Mouse (Mus musculus) brain, embryonic 14.5 days (tissue): Measurements from ENCODE around the gene Naa20.
"Not testable (repeated sequence)": the region's sequence is repeated elsewhere in the genome, so short reads cannot be mapped to it uniquely, and the experiment has no call there.

Source experiments
- CTCF ChIP-seq: fragments of 200-500 bp; IDR thresholded peaks from 2 replicates; pipeline ENCODE4 v1.5.1; 2012; ENCODE audit warnings: inconsistent platforms, mild to moderate bottlenecking, moderate library complexity, borderline replicate concordance; ENCODE audit not compliant: insufficient read depth, insufficient read length; ENCODE audit errors: extremely low read depth
- POLR2A ChIP-seq: fragments of 200-500 bp; IDR thresholded peaks from 2 replicates; pipeline ENCODE4 v1.6.1; 2012; ENCODE audit warnings: mild to moderate bottlenecking, inconsistent platforms, borderline replicate concordance; ENCODE audit not compliant: poor library complexity, insufficient read depth, insufficient read length, severe bottlenecking; ENCODE audit errors: extremely low read depth

GRCm38 (mm10) chr2:145900318-145900717 is 1.6 kb upstream of the Naa20 start:
- TF ChIP-seq CTCF, POLR2A: not testable (repeated sequence)
